Mouse (Mus musculus) embryonic facial prominence, embryonic 15.5 days (tissue): ENCODE results near the gene Atp13a5. TPM values are rescaled to one million over a fixed set of nuclear protein-coding genes. Genes with fewer than 3 reads are reported as not detected.

Source experiments
- ATAC-seq: fragments of 200-750 bp; cut with Nextera tagmentation; 2 replicates; pipeline ENCODE4 v1.8.0; 2017; ENCODE audit warnings: low read depth, moderate TSS enrichment; ENCODE audit not compliant: insufficient number of reproducible peaks, low FRiP score, low TSS enrichment
- H3K27ac ChIP-seq: fragments of 300-500 bp; sonication (generic); replicated peaks from 2 replicates; pipeline ENCODE4 v1.5.1; 2015; ENCODE audit warnings: mild to moderate bottlenecking, inconsistent platforms
- H3K27me3 ChIP-seq: fragments of 300-500 bp; sonication (generic); 2 replicates; pipeline ENCODE4 v1.6.1; 2015; ENCODE audit warnings: inconsistent platforms
- H3K36me3 ChIP-seq: fragments of 300-500 bp; sonication (generic); 2 replicates; pipeline ENCODE4 v1.6.1; 2015; ENCODE audit warnings: mild to moderate bottlenecking, inconsistent platforms
- H3K4me1 ChIP-seq: fragments of 300-500 bp; sonication (generic); 2 replicates; pipeline ENCODE4 v1.6.1; 2015; ENCODE audit warnings: inconsistent platforms
- H3K4me2 ChIP-seq: fragments of 300-500 bp; sonication (generic); replicated peaks from 2 replicates; pipeline ENCODE4 v1.6.1; 2015; ENCODE audit warnings: mild to moderate bottlenecking, inconsistent platforms
- H3K4me3 ChIP-seq: fragments of 300-500 bp; sonication (generic); replicated peaks from 2 replicates; pipeline ENCODE4 v1.5.1; 2015; ENCODE audit warnings: mild to moderate bottlenecking, inconsistent platforms
- H3K9ac ChIP-seq: fragments of 300-500 bp; sonication (generic); 2 replicates; pipeline ENCODE4 v1.6.1; 2015; ENCODE audit warnings: inconsistent platforms
- H3K9me3 ChIP-seq: fragments of 300-500 bp; sonication (generic); replicated peaks from 2 replicates; pipeline ENCODE4 v1.6.1; 2016; ENCODE audit warnings: inconsistent platforms
- WGBS: fragments of 180-500 bp; shearing (Covaris S2); methylation state at CpG from one replicate; pipeline ENCODE4 v1.1.7; 2015; 5-methylcytosine and 5-hydroxymethylcytosine counted together
- polyA plus RNA-seq: library from polyadenylated mRNA; unstranded; fragments of >200 nt; fragmentation: Nextera tagmentation; extraction: Ambion mirVana; gene quantifications from 2 replicates; pipeline ENCODE4 v1.2.1, GENCODE M21; 2015

The Atp13a5 gene
- 0.96 and 1.4 TPM in 2 replicates for polyA plus RNA-seq

- 64% methylated on average over 4 of the region's 4 CpGs for whole genome bisulfite sequencing
- no peaks in the 10 kb centered on the region for H3K36me3 ChIP-seq
- no peak for ATAC-seq
- no peaks in the 10 kb centered on the region for H3K27me3 ChIP-seq
- no peak within 1 kb of the TSS for H3K27ac ChIP-seq
- H3K4me1 ChIP-seq: no peaks in the 10 kb centered on the region
- no peak within 1 kb of the TSS for H3K4me2 ChIP-seq
- no peak within 1 kb of the TSS for H3K9ac ChIP-seq
- no peaks in the 10 kb centered on the region for H3K9me3 ChIP-seq
- H3K4me3 ChIP-seq: no peak within 1 kb of the TSS
Measured at GRCm38 (mm10) chr16:29378458-29378857, at the start of gene Atp13a5. TSS of gene Atp13a5 (minus strand) at chr16:29378732.

- no peak overlapping the region for H3K4me3 ChIP-seq
- no peak overlapping the region for H3K9ac ChIP-seq
- H3K9me3 ChIP-seq: no peaks in the 10 kb centered on the region
- H3K27me3 ChIP-seq: no peaks in the 10 kb centered on the region
- H3K36me3 ChIP-seq: no peaks in the 10 kb centered on the region
- WGBS: 88% methylated on average over 6 of the region's 6 CpGs
- no peak overlapping the region for H3K4me2 ChIP-seq
- no peaks in the 10 kb centered on the region for H3K4me1 ChIP-seq
- no peak for ATAC-seq
- H3K27ac ChIP-seq: no peak overlapping the region
Measured at GRCm38 (mm10) chr16:29414822-29415221, 36.3 kb upstream of the Atp13a5 start.

GRCm38 (mm10) chr16:29407319-29407718 is 28.8 kb upstream of the Atp13a5 start:
- H3K27ac ChIP-seq: no peak overlapping the region
- no peaks in the 10 kb centered on the region for H3K27me3 ChIP-seq
- no peaks in the 10 kb centered on the region for H3K4me1 ChIP-seq
- H3K36me3 ChIP-seq: no peaks in the 10 kb centered on the region
- no peak overlapping the region for H3K4me3 ChIP-seq
- no peak for ATAC-seq
- 89% methylated on average over 10 of the region's 10 CpGs for WGBS
- H3K9ac ChIP-seq: no peak overlapping the region
- H3K4me2 ChIP-seq: no peak overlapping the region
- no peaks in the 10 kb centered on the region for H3K9me3 ChIP-seq

GRCm38 (mm10) chr16:29399079-29399478 is 20.5 kb upstream of the Atp13a5 start:
- Histone ChIP-seq H3K4me1 (no peaks in the 10 kb centered on the region), H3K9me3 (no peaks in the 10 kb centered on the region), H3K27me3 (no peaks in the 10 kb centered on the region), H3K36me3 (no peaks in the 10 kb centered on the region), H3K9ac (no peak overlapping the region), H3K27ac (no peak overlapping the region), H3K4me3 (no peak overlapping the region), H3K4me2 (no peak overlapping the region)
- ATAC-seq: no peak
- 84% methylated on average over 2 of the region's 2 CpGs for WGBS

- no peaks in the 10 kb centered on the region for H3K9me3 ChIP-seq
- no peak overlapping the region for H3K9ac ChIP-seq
- no peak overlapping the region for H3K27ac ChIP-seq
- ATAC-seq: no peak
- no peaks in the 10 kb centered on the region for H3K36me3 ChIP-seq
- no peaks in the 10 kb centered on the region for H3K4me1 ChIP-seq
- no peak overlapping the region for H3K4me3 ChIP-seq
- WGBS: 84% methylated on average over 4 of the region's 4 CpGs
- no peaks in the 10 kb centered on the region for H3K27me3 ChIP-seq
- no peak overlapping the region for H3K4me2 ChIP-seq
Measured at GRCm38 (mm10) chr16:29384781-29385180, 6.2 kb upstream of the Atp13a5 start.

GRCm38 (mm10) chr16:29374636-29375035 is 3.9 kb downstream of the Atp13a5 start:
- no peak for ATAC-seq
- H3K36me3 ChIP-seq: no peaks in the 10 kb centered on the region
- no peak overlapping the region for H3K4me2 ChIP-seq

GRCm38 (mm10) chr16:29331351-29332044 is 47.0 kb downstream of the Atp13a5 start:
- Histone ChIP-seq H3K4me3 (no peak overlapping the region), H3K4me2 (no peak overlapping the region), H3K4me1 (no peaks in the 10 kb centered on the region), H3K27me3 (no peaks in the 10 kb centered on the region), H3K36me3 (no peaks in the 10 kb centered on the region), H3K9ac (no peak overlapping the region), H3K9me3 (no peaks in the 10 kb centered on the region), H3K27ac (no peak overlapping the region)
- no peak for ATAC-seq
- WGBS: 67% methylated on average over 3 of the region's 3 CpGs

More at GRCm38 (mm10) chr16:29374636-29375035, 3.9 kb downstream of the Atp13a5 start:
- 73% methylated on average over 8 of the region's 8 CpGs for WGBS
- Histone ChIP-seq H3K9ac (no peak overlapping the region), H3K27ac (no peak overlapping the region), H3K27me3 (no peaks in the 10 kb centered on the region), H3K4me1 (no peaks in the 10 kb centered on the region), H3K4me3 (no peak overlapping the region), H3K9me3 (no peaks in the 10 kb centered on the region)

- Histone ChIP-seq H3K27ac (no peak overlapping the region), H3K9ac (no peak overlapping the region), H3K4me3 (no peak overlapping the region), H3K9me3 (no peaks in the 10 kb centered on the region), H3K36me3 (no peaks in the 10 kb centered on the region), H3K4me2 (no peak overlapping the region), H3K4me1 (no peaks in the 10 kb centered on the region), H3K27me3 (no peaks in the 10 kb centered on the region)
- WGBS: 68% methylated on average over 5 of the region's 5 CpGs
- ATAC-seq: no peak
Measured at GRCm38 (mm10) chr16:29330948-29331347, 47.6 kb downstream of the Atp13a5 start.

GRCm38 (mm10) chr16:29329213-29329612 is 49.3 kb downstream of the Atp13a5 start:
- Histone ChIP-seq H3K27me3 (no peaks in the 10 kb centered on the region), H3K9me3 (no peaks in the 10 kb centered on the region), H3K4me3 (no peak overlapping the region), H3K36me3 (no peaks in the 10 kb centered on the region), H3K27ac (no peak overlapping the region), H3K4me2 (no peak overlapping the region), H3K4me1 (no peaks in the 10 kb centered on the region), H3K9ac (no peak overlapping the region)
- no peak for ATAC-seq
- 84% methylated on average over 2 of the region's 2 CpGs for WGBS

- Histone ChIP-seq H3K4me3 (no peak overlapping the region), H3K36me3 (no peaks in the 10 kb centered on the region), H3K9ac (no peak overlapping the region), H3K4me1 (no peaks in the 10 kb centered on the region), H3K9me3 (no peaks in the 10 kb centered on the region), H3K27me3 (no peaks in the 10 kb centered on the region), H3K4me2 (no peak overlapping the region), H3K27ac (no peak overlapping the region)
- 56% methylated on average over 3 of the region's 3 CpGs for WGBS
- ATAC-seq: no peak
Measured at GRCm38 (mm10) chr16:29327910-29328309, 50.6 kb downstream of the Atp13a5 start.

- no peaks in the 10 kb centered on the region for H3K4me1 ChIP-seq
- H3K4me2 ChIP-seq: no peak overlapping the region
- no peak for ATAC-seq
- H3K27me3 ChIP-seq: no peaks in the 10 kb centered on the region
- H3K9ac ChIP-seq: no peak overlapping the region
- no peaks in the 10 kb centered on the region for H3K36me3 ChIP-seq
- 84% methylated on average over 7 of the region's 7 CpGs for WGBS
- H3K27ac ChIP-seq: no peak overlapping the region
- no peaks in the 10 kb centered on the region for H3K9me3 ChIP-seq
- no peak overlapping the region for H3K4me3 ChIP-seq
Measured at GRCm38 (mm10) chr16:29325233-29325919, 53.2 kb downstream of the Atp13a5 start.

- Histone ChIP-seq H3K9me3 (no peaks in the 10 kb centered on the region), H3K9ac (no peak overlapping the region), H3K36me3 (no peaks in the 10 kb centered on the region), H3K4me3 (no peak overlapping the region), H3K27ac (no peak overlapping the region), H3K4me2 (no peak overlapping the region), H3K27me3 (no peaks in the 10 kb centered on the region), H3K4me1 (no peaks in the 10 kb centered on the region)
- ATAC-seq: no peak
- 83% methylated on average over 3 of the region's 3 CpGs for whole genome bisulfite sequencing
Measured at GRCm38 (mm10) chr16:29320717-29321116, 57.8 kb downstream of the Atp13a5 start.
